Mouse (Mus musculus) kidney, adult 18-20 months (tissue): ENCODE measurements around the gene Cplx3.

ENCODE experiments used
- DNase-seq: peaks from one replicate; pipeline ENCODE4 v3.0.0; 2021

Cplx3 gene

DNA sequence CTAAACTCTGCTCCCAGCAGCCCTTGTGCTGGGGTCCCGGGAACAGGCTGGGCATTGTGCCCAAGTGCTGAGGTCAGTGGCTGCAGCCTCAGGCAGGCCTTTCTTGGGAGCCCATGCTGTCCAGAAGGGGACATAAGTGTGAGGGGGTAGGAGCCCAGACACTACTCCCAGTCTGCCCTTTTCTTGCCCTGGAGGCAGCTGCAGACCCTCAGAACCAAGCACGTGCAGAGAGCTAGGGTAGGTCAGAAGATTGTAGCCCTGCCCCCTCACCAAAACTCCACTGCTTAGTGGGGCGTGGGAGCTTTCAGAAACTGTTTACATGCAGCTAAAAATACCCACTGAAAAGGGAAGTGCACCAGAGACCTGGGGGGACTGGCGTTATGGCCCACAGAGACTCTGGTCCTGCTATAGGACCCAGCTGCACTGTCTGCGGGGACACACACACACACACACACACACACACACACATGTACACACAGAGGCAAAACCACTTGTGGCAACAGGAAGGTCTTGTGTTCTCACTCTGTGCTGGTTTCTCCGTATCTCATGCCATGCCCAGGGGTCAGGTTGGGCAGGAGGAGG lies 31.8 kb upstream of the Cplx3 start:
- peak; percentile 70 for DNase-seq

DNA sequence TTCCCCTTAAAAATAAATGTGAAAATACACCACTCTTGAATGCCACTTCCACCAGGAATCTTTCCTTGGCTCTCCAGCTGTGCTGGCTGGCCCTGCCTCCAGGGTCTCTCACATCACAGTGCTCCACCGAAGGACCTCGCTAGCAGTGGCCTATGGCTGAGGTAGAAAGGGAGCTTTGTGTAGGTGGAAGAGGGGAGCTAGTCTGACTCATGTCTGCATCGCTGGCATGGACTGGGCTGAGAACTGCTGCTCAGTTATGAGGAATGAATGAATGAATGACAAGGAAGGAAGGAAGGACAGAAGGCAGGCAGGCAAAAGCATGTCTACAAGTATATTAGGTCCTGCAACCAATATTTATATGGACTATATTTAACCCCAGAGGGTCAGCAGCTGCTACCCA lies 31.2 kb upstream of the Cplx3 start:
- no peak for DNase-seq

DNA sequence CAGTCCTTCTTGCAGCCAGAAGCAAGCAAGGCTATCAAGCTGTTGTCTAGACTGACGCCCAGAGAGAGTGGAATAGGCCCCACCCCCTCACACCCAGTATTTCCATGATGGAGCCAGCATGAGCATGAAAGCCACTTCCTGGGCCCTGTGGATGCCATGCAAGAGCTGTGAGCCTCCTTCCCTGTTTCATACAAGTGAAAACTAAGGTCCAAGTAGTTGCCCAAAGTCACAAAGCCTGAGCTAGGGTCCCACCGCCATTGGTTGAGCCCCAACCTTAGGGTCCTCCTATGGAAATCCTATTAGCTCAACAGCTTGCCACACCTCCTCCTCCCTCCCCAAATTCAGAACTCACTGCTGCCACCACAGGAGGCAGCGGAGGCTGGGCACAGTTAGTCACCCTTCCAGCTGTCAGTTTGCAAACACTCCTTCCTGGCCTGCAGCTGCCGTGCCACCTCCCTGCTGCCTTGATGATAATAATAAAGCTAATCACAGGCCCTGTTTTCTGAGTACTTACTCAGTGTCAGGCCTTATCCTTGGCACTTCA lies 27.5 kb upstream of the Cplx3 start:
- DNase-seq, result no peak

DNA sequence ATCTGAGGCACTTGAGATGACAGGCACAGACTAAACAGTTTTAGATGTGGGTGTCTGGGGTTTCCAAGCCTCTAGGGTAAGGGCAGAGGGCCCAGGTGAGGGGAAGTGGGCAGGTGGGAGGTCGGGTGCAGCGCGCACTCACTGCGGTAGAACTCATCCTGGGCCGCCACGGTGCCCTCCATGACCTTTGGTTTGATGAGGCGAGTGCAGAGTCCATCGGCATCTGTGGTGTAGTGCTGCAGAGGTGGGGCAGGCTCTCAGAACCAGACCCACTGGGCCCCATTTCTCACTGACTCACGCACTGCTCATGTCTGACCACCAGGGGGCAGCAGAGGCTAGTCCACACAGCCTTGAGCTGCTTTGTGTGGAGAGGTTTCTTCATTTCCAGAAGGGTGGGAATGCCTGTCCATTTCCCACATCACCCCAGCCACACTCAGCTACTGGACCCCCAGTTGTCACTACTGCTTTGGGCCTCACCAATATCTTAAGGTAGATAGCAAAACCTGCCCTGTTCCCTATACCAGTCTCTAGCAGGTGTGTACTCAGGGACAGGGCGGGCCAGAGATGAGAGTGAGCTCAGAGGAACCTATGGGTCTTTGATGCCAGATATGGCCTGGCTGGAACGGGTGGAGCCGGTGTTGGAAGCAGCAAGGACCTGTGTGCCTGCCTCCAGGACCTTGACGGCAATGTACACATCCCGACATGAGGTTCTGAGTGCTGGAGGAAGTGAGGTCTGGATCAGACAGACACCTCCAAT lies 23.2 kb upstream of the Cplx3 start:
- peak; percentile 80 for DNase-seq

DNA sequence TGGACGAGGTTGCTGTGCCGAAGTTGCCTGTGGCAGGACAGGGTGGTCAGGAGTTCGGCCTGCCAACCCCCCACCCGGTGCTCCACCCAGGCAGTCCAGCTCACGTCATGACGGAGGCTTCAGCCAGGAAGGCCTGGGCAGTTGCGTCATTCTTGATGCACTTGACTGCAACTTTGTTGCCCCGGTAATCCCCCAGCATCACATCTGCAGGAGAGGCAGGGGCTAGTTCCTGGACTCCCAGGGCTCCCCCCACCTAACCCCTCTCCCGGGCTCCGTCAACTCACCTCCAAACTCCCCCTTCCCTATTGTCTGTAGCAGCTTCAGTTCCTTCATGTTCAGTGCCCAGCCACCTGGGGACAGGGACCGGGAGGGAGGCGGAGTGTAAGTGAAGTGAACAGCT lies 22.6 kb upstream of the Cplx3 start:
- no peak for DNase-seq

DNA sequence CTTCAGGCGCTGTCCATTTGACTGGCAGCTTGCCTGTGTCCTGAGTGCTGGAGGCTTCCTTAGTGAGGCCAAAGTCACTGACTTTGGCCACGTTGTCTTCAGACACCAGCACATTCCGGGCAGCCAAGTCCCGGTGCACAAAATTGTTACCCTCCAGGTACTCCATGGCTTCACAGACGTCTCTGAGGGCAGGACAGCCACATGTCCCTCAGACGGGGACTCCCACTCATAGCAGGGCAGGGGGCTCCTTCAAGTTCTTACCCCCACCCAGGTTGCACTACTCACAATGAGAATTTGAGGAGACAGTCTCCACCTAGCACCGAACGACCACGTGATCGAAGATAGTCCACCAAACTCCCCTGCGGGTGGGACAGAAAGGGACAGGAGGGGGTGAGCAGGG lies 21.8 kb upstream of the Cplx3 start:
- no peak for DNase-seq

DNA sequence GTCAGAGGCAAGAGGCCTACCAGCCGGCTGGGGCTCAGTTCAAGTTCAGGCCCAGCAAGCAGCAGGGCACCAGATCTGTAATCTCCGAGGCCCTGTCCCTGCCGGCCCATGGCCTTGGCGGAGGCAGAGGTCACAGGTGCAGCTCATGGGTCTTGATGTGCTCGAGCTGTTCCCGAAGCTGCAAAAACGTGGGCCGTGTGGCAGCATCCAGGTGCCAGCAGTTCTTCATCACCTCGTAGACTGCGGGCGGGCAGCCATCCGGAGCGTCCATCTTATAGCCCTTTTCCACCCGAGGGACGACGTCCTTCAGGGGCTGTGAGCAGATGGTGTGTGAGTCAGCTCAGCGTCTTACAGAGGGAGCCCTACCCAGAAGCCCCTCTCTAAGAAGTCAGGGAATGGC lies 21.1 kb upstream of the Cplx3 start:
- DNase-seq, result no peak

DNA sequence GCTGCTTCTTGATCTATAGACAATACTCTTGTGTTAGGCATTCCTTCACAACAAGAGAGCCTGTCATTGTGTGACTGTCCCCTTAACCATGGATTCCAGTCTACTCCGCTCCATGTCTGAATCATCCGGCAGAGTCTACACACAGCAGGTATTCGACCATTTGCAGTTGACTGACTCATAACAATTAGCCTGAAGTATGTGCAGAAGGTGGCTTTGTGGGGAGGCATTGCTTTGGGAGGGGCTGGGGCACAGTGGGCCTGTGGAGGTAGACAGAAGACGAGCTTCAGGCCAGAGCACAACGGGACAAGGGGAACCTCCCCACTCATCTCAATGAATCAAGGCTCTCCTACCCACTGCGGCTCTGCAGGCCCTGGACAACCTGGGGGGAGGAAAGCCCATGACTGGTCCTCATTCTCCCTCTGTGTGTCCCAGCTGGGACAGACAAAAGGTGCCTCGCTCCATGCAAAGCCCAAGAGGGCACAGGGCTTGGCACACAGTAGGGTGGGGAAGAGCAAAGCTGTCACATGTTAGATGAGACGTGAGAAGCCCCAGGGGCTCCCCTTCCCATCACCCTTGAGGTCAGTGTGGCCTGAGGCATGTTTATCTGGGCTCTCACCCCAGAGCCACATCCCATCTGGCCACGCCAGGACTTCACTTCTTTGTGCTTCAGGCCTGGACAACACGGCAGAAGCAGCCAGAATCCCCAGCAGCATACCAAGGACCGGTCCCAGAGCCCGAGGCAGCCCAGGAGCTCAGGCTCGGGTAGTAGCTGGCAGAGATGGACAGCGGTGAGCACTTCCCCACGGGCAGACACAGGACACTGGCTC lies 19.8 kb upstream of the Cplx3 start:
- no peak for DNase-seq

DNA sequence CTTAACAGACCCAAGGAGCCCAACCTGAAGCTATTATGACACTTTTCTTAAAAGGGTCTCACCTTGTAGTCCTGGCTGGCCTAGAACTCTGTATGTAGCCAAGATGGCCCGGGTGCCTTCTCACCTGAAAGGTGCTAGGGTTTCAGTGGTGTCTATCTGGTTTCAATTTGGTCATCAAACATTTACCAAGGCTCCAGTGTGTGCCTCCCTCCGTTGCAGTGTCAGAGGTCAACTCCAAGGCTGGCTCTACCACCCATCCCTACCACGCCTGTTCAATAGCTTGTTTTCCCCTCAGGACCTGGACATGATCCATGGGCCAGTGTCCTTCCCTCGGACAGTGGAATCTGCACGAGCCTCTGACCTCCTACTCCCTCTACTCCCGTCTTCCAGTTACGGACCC lies 18.2 kb upstream of the Cplx3 start:
- no peak for DNase-seq

DNA sequence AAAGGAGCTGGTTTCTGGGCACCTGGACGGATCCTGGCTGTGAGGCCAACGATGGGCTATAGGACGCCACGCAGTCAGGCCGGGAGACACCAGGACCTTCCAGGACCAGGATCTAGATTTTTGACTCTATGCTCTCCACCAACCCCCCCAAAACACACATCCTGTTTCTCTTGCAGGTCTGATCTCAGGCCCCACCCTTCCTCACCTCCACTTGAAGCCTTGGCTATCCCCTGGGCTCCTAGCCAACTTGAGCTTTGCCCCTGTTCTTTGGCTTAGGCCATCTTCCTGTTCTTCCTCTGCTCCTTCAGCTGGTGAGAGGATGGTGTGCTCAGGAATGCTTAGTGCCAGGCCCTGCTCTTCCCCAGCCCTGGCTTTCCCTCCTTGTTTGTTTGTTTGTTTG lies 14.6 kb upstream of the Cplx3 start, which contains the start of gene Lman1l:
Lman1l (minus strand) TSS at position 101 of the 400 bp plus-strand sequence.
- no peak for DNase-seq

DNA sequence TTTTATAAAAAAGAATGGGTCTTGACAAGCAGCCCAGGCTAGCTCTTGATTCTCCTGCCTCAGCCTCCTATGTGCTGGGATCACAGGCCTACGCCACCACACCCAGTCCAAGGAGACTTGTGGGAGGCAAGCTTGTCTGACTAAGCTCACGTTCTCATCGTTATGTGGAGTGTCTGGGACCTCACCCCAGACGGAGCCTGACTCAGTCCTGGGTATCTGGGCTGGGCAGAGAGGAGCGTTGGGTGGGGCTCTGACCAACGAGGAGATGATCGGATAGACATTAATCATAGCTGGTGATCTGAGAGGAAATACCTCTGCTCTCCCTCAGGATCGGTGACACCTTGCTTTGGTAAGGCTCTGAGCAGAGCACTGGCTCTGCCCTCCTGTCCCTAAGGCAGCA lies 12.8 kb upstream of the Cplx3 start:
- DNase-seq, result no peak

DNA sequence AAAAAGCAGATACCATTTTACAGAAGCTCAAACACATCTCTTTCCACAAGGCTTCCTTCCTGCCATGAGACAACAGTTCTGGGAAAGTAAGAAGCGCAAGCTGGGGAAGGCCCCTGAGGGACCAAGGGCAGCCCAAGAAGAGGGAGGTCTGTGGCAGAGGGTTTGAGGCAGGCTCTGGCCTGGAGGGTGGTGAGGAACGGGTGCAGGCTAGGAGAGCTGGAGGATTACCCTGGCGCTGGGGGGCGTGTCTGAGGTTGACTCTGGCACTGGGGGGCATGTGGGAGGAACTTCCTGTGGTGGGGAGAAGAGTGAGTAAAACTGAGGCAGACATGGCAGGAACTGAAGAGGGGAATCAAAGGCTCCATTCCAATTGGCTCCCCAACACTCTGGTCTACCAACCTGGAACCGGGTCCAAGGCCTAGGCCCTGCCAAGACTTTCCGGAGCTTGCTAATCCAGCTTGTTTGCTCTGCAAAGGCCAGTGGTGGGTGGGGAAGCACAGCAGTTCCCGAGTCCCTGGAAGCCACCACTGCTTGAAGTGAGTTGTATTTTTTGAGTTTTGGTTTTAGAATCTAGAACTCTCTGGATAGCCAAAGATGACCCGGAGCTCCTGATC lies 11.6 kb upstream of the Cplx3 start:
- DNase-seq, result no peak

DNA sequence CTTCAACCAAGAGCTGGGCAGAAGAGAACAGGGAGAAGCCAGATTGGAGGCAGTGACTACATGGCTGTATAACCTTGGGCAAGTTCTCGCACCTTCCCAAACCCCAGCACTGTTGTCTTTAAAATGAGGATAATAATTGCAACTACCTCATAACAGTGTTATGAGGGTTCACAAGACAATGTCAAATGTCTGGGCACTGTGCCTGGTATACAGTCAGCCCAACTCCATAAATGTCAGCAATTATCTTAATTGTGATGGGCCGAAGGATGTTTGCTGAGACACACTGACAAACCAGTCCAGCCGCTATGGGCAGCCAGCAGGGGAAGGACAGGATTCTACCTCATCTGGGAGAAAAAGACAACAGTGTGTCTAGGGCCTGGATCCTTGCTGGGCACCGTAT lies 8.7 kb upstream of the Cplx3 start:
- DNase-seq, result no peak

DNA sequence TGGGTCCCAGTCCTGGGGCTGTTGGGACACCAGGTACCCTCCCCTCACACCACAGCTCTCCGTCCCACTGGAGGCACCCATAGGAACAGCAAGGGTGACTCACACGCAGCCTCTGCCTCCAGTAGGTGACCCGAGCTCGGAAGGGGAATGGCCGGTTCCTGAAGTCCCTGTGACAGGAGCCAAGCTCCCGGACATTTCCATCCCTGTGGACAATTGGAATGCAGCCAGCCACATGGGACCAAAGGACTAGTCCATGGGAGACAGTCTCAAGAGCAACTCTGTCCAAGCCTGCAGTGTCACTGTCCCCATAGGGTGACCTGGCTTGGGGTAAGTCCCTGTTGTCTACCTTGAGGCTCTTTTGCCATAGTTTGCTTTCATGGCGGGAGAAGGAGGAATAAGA lies 7.9 kb upstream of the Cplx3 start:
- no peak for DNase-seq

DNA sequence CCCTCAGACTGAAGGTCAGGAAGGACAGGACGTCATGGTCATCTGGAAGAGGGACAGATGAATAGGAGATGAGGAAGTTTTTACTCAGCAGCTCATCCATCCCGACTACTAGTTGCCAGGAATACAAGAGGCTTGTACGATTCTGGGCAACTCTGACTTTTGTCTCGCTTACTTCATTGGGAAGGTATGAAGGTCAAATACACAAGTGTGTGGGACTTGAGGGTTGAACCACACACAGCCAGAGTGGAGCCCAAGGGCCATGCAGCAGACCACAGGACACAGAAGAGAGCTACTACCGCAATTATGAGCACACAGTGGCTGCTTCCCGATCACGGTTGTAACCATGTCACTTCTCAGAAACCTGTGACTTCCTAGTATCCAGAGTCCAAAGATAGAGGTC lies 6.5 kb upstream of the Cplx3 start:
- DNase-seq, result no peak

DNA sequence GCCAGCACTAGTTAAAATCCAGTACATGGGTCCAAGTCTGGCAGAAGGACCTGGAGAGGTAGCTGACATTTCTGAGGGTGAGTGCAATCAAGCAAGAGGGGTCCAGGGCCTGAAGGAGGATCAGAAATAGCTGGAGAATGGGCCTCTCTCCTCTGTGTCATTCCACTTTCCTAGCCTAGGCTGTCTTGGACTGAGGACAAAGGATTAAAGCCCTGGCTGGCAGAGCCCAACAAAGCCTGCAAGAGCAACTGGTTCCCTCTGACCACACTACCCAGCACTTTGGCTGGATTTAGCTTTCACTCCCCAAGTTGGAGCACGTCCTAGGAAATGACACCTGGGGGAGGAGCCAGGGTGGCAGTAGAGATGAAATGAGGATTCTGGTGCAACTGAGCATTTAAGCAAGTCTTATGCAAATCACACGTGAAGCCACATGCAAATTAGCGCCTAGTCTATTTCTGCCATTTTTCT lies 4.3 kb upstream of the Cplx3 start:
- no peak for DNase-seq

DNA sequence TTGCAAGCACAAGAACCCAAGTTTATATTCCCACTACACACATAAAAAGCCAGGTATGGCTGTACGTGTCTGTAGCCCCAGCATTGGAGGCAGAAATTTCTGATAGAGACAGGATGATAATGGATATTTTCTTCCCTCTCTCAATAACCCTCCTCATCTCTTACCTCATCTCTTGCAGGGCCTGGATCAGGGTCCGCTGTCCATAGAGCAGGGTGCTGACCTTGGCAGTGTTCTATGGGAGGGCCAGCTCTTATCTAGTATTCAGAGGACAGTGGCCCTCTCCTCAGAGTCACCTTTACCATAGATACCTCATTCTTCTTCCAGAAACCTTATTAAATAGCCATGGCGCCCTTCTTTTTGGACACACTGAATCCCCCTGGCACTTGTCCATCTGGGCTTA lies 3.7 kb upstream of the Cplx3 start:
- DNase-seq, result no peak

DNA sequence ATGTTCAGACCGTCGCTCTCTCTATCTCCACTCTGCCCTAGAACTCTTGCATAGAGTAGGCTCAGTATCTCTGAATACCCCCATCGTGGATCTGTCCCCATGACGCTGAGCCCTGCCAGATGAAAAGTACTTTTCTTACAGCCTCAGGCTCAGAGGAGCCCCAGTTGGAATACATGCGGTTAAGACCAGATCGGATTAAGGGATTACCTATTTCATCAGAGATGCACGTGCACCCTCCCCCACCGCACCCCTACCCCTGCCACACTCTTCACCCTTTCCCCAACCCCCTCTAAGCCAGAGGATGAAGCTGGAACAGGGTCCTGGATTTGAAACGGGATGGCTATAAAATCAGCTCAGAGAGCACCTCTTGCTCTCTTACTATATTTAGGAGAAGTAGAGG lies 578 bp downstream of the Cplx3 start:
- DNase-seq, result no peak

DNA sequence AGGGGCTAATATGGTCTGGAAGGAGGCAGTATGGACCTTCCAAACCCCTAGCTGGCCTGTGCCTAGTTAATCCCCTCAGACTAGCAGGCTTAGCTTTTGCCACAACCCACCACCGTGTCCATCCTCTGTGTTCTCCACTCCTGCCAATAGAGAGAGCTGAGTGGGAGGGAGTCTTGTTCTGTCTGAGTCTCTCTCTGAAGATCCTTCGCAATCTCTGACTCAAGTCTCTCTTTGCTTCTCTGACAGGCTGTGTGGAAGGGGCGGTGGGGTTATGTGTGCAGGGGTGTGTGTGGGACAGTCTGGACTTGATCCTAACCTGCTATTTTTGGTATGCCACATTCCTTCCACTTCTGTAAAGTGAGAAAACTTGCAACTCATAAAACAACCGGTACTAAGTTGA lies 1.2 kb downstream of the Cplx3 start:
- no peak for DNase-seq

DNA sequence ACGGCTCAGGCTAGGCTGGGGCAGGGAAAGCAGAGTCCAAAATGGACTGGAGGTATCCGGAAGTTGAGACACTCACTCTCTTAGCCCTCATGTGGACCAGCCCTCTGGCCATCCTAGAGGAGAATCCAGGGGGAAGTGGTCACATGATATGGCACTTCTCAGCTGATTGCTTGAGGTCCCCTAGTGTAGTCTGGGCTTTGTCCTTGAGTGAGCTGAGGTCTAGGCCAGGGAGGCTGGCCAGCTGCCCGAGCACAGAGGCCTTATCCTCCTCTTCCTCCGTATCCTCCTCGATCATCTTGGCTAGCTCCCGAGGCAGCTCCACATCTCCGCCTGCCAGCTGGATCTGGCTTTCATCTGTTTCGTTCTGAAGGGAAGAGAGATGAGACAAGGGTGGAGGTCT lies 4.0 kb downstream of the Cplx3 start:
- DNase-seq, result no peak

DNA sequence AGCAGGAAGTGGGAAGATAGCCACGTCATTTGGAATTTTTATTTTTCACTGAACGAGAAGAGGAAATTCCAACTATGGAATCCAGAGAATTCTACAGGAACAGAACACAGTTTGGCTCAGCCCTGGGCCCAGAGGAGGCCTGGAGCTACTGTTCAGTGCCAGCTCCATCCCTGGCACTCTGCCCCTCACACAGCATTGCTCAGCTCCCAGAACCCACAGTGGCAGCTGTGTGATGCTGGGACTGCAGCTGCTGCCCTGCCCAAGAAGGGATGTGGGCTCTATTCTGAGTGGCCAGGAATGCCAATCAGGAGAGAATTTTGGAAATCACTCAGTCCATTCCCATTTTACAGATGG lies 4.8 kb downstream of the Cplx3 start:
- no peak for DNase-seq

DNA sequence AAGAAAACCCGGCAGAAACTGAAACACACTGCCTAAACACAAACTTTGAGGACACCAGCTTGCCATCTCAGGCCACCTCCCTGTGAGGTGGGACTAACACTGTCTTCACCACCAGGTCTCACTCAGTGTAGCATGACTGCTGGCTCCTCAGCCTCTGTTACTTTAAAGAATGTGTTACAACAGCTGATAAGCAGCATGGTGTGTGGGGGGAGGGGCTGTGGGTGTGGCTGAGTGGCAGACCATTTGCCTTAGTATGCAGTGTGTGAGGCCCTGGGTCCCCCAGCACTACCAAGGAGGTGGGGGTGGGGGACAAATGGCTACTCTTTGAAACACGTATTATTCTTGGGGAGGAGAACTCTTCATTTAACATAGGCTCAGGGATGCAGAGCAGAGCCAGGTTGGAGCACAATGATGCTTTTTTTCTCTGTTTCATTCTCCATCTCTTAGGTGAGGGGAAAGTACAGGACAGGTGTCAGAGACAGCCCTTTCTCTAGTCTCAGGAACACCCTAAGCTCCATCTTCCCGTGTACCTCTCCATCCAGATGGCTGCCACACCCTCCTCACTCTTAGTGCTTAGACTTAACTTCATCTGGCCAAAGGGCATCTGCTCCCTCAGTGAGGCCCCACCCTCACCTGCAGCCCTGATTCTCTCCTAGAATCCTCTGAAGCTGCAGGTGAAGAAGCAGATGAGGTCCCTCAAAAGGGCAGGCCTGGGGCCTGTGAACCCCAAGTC lies 5.3 kb downstream of the Cplx3 start:
- no peak for DNase-seq
